Mouse (Mus musculus): ENCODE data around the gene Tas1r3. TPM values are rescaled to one million over a fixed set of nuclear protein-coding genes. Genes with fewer than 3 reads are reported as not detected.
A peak's percentile ranks its signal among the peaks of the same experiment; 100 is the strongest.

The Tas1r3 gene
- polyA plus RNA-seq, 1 experiment = 1.8 TPM

DNA sequence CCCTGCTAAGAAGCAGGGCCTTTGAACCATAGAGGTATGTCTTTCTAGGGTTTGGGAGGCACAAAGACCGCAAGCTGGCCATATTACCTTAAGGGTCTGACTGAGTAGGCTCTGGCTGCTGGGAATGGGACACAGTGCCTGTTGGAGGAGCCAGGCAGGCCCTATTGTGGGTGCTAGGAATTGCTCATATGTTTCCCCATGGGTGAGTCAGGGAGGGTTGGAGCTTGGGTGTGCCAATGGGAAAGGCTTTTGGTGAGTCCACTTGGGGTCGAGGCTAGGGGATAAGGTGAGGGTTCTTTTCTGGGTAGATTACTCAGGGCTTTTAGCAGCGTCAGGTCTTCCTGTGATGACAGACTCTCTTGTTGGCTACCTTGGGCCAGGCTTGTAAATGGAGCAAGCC lies 11.8 kb downstream of the Tas1r3 start:
- no peak for TF ChIP-seq POLR2A (IDR thresholded peaks at IDR 0.05; ENCODE audit: low read depth, low read length)
- no peak for TF ChIP-seq CTCF (IDR thresholded peaks at IDR 0.05; ENCODE audit: extremely low read depth, insufficient read length, insufficient replicate concordance, low read depth, low read length)
- 72% methylated on average over 3 of the region's 3 CpGs for WGBS
- no peak overlapping the region for H3K27ac ChIP-seq (ENCODE audit: insufficient read depth, low read depth, low read length)
- peaks cover 27% of the 10 kb centered on the region for H3K4me1 ChIP-seq (ENCODE audit: control insufficient read depth, insufficient read depth, insufficient read length, low read length)
- H3K36me3 ChIP-seq (ENCODE audit: control insufficient read depth, insufficient read depth, low read length) = peaks cover 26% of the 10 kb centered on the region
- no peak overlapping the region for H3K4me3 ChIP-seq (ENCODE audit: low read depth, low read length)
- H3K27me3 ChIP-seq (ENCODE audit: control insufficient read depth, insufficient read depth, low read length) = no peaks in the 10 kb centered on the region

- TF ChIP-seq POLR2A (IDR thresholded peaks at IDR 0.05; ENCODE audit: low read depth, low read length) = no peak
- no peak for TF ChIP-seq CTCF (IDR thresholded peaks at IDR 0.05; ENCODE audit: extremely low read depth, insufficient read length, insufficient replicate concordance, low read depth, low read length)
- Histone ChIP-seq H3K27me3 (ENCODE audit: control insufficient read depth, insufficient read depth, low read length) (no peaks in the 10 kb centered on the region), H3K36me3 (ENCODE audit: control insufficient read depth, insufficient read depth, low read length) (peaks cover 11% of the 10 kb centered on the region), H3K27ac (ENCODE audit: insufficient read depth, low read depth, low read length) (peak overlapping the region; percentile 24), H3K4me1 (ENCODE audit: control insufficient read depth, insufficient read depth, insufficient read length, low read length) (peaks cover 27% of the 10 kb centered on the region), H3K4me3 (ENCODE audit: low read depth, low read length) (no peak overlapping the region)
- 30% methylated on average over 3 of the region's 3 CpGs for WGBS
These were observed 13.2 kb downstream of the Tas1r3 start for GRCm38 (mm10) chr4:155849792-155850451.

- H3K4me3 ChIP-seq (ENCODE audit: low read depth, low read length) = no peak overlapping the region
- H3K36me3 ChIP-seq (ENCODE audit: control insufficient read depth, insufficient read depth, low read length) = peaks cover 6% of the 10 kb centered on the region; the same call in 1 of the 2 replicates
- WGBS = 54% methylated on average over 2 of the region's 2 CpGs
- H3K27ac ChIP-seq (ENCODE audit: insufficient read depth, low read depth, low read length) = peak overlapping the region; percentile 24
- no peak for TF ChIP-seq POLR2A (IDR thresholded peaks at IDR 0.05; ENCODE audit: low read depth, low read length)
- no peak for TF ChIP-seq CTCF (IDR thresholded peaks at IDR 0.05; ENCODE audit: extremely low read depth, insufficient read length, insufficient replicate concordance, low read depth, low read length)
- peaks cover 27% of the 10 kb centered on the region for H3K4me1 ChIP-seq (ENCODE audit: control insufficient read depth, insufficient read depth, insufficient read length, low read length)
- no peaks in the 10 kb centered on the region for H3K27me3 ChIP-seq (ENCODE audit: control insufficient read depth, insufficient read depth, low read length)
These were observed 13.8 kb downstream of the Tas1r3 start for GRCm38 (mm10) chr4:155849391-155849790.

GRCm38 (mm10) chr4:155848434-155849095 lies 14.6 kb downstream of the Tas1r3 start:
- Histone ChIP-seq H3K27ac (ENCODE audit: insufficient read depth, low read depth, low read length) (peak overlapping the region; percentile 64), H3K27me3 (ENCODE audit: control insufficient read depth, insufficient read depth, low read length) (no peaks in the 10 kb centered on the region), H3K4me3 (ENCODE audit: low read depth, low read length) (peak overlapping the region; percentile 91), H3K36me3 (ENCODE audit: control insufficient read depth, insufficient read depth, low read length) (0 out of 2 replicates have a peak, but pooled peaks cover 2% of the 10 kb centered on the region), H3K4me1 (ENCODE audit: control insufficient read depth, insufficient read depth, insufficient read length, low read length) (peaks cover 27% of the 10 kb centered on the region)
- 44% methylated on average over 7 of the region's 7 CpGs for WGBS
- TF ChIP-seq CTCF (IDR thresholded peaks at IDR 0.05; ENCODE audit: extremely low read depth, insufficient read length, insufficient replicate concordance, low read depth, low read length) (no peak), POLR2A (IDR thresholded peaks at IDR 0.05; ENCODE audit: low read depth, low read length) (no peak)

DNA sequence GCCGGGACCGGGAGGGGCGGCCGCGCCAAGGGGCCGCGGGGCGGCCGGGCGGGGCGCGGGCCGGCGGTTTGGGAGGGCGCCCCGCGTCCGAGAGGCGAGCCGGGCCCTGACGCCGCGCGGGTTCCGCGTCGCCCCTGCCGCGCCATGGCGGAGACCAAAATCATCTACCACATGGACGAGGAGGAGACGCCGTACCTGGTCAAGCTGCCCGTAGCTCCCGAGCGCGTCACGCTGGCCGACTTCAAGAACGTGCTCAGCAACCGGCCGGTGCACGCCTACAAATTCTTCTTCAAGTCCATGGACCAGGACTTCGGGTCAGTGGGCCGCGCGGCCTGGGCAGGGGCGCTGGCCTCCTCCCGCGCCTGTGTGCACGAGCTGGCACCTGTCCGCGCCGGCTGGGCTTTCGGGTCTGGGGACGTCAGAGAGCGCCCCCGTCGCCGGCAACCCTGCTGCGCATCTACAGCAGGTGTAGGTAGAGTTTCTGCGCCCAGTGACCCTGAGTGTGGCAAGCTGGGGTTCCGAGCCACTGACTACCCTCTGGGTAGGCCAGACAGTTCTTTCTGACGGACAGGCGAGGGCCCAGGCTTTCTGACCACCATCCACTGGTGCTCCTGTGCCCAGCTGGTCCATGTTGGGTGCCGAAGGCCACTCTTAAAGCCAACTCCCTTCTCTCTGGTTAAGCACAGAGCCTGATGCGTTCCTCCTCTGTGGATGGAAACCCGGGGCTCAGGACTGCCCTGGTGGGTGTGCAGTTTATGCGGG lies 15.4 kb downstream of the Tas1r3 start:
- TF ChIP-seq POLR2A (IDR thresholded peaks at IDR 0.05; ENCODE audit: low read depth, low read length) = no peak
- no peak for TF ChIP-seq CTCF (IDR thresholded peaks at IDR 0.05; ENCODE audit: extremely low read depth, insufficient read length, insufficient replicate concordance, low read depth, low read length)
- Histone ChIP-seq H3K4me1 (ENCODE audit: control insufficient read depth, insufficient read depth, insufficient read length, low read length) (peaks cover 27% of the 10 kb centered on the region), H3K27me3 (ENCODE audit: control insufficient read depth, insufficient read depth, low read length) (no peaks in the 10 kb centered on the region), H3K27ac (ENCODE audit: insufficient read depth, low read depth, low read length) (peak overlapping the region; percentile 64), H3K36me3 (ENCODE audit: control insufficient read depth, insufficient read depth, low read length) (no peaks in the 10 kb centered on the region), H3K4me3 (ENCODE audit: low read depth, low read length) (peak overlapping the region; percentile 91)
- 1% methylated on average over 68 of the region's 69 CpGs for WGBS

GRCm38 (mm10) chr4:155846871-155847578 lies 16.1 kb downstream of the Tas1r3 start, which contains the start of gene Dvl1:
TSS of gene Dvl1 (plus strand) at chr4:155847402.
- Histone ChIP-seq H3K27ac (ENCODE audit: insufficient read depth, low read depth, low read length) (peak within 1 kb of the TSS; percentile 64), H3K36me3 (ENCODE audit: control insufficient read depth, insufficient read depth, low read length) (no peaks in the 10 kb centered on the region), H3K4me3 (ENCODE audit: low read depth, low read length) (peak within 1 kb of the TSS; percentile 91), H3K4me1 (ENCODE audit: control insufficient read depth, insufficient read depth, insufficient read length, low read length) (peaks cover 25% of the 10 kb centered on the region), H3K27me3 (ENCODE audit: control insufficient read depth, insufficient read depth, low read length) (no peaks in the 10 kb centered on the region)
- TF ChIP-seq CTCF (IDR thresholded peaks at IDR 0.05; ENCODE audit: extremely low read depth, insufficient read length, insufficient replicate concordance, low read depth, low read length) (0 out of 2 replicates have a peak, but pooled peaks have one; percentile 28), POLR2A (IDR thresholded peaks at IDR 0.05; ENCODE audit: low read depth, low read length) (no peak)
- 3% methylated on average over 55 of the region's 65 CpGs for WGBS
